Mouse (Mus musculus): ENCODE results near the gene Olfr370.

- TF ChIP-seq POLR2A (IDR thresholded peaks at IDR 0.05; ENCODE audit: borderline replicate concordance, control insufficient read depth, low read depth, low read length) = no peak
- no peak for TF ChIP-seq CTCF (IDR thresholded peaks at IDR 0.05; ENCODE audit: control insufficient read depth, insufficient read depth, low read length)
Measured at GRCm38 (mm10) chr8:83563246-83563645, 27.7 kb downstream of the Olfr370 start.

All from bone marrow, adult 2 months (tissue).